Mouse (Mus musculus): ENCODE results near the gene Slc26a11.
"Not testable (repeated sequence)": the region's sequence is repeated elsewhere in the genome, so short reads cannot be mapped to it uniquely, and the experiment has no call there.

Slc26a11 gene

GRCm38 (mm10) chr11:119362769-119363533, 7.6 kb downstream of the Slc26a11 start:
- in situ Hi-C loops (cut with MboI, MseI) = no loop called here

GRCm38 (mm10) chr11:119363534-119364145, 8.3 kb downstream of the Slc26a11 start:
- in situ Hi-C loops (cut with MboI, MseI) = no loop called here

- in situ Hi-C loops (cut with MboI, MseI) = no loop called here
Measured at GRCm38 (mm10) chr11:119375425-119375824, 20.1 kb downstream of the Slc26a11 start.

- in situ Hi-C loops (cut with MboI, MseI) = no loop called here
Measured at GRCm38 (mm10) chr11:119377326-119377725, 22.0 kb downstream of the Slc26a11 start.

- in situ Hi-C loops (cut with MboI, MseI) = no loop called here
Measured at GRCm38 (mm10) chr11:119378551-119378950, 23.2 kb downstream of the Slc26a11 start.

GRCm38 (mm10) chr11:119381631-119382337, 26.4 kb downstream of the Slc26a11 start:
- in situ Hi-C loops (cut with MboI, MseI) = no loop called here

GRCm38 (mm10) chr11:119382338-119382850, 27.0 kb downstream of the Slc26a11 start:
- in situ Hi-C loops (cut with MboI, MseI) = no loop called here

GRCm38 (mm10) chr11:119384904-119385303, 29.5 kb downstream of the Slc26a11 start:
- in situ Hi-C loops (cut with MboI, MseI) = no loop called here

GRCm38 (mm10) chr11:119386306-119386705, 30.9 kb downstream of the Slc26a11 start:
- in situ Hi-C loops (cut with MboI, MseI) = no loop called here

GRCm38 (mm10) chr11:119387273-119387672, 31.9 kb downstream of the Slc26a11 start:
- in situ Hi-C loops (cut with MboI, MseI) = not testable (repeated sequence)

- in situ Hi-C loops (cut with MboI, MseI) = loop anchor here (5.0 kb wide), 1 partner anchor 33 kb away; the partner anchor contains the start of genes Sgsh and Slc26a11
Measured at GRCm38 (mm10) chr11:119389851-119390270, 34.5 kb downstream of the Slc26a11 start.

- in situ Hi-C loops (cut with MboI, MseI) = loop anchor here (5.0 kb wide), 1 partner anchor 33 kb away; the partner anchor contains the start of genes Sgsh and Slc26a11
Measured at GRCm38 (mm10) chr11:119390271-119391231, 35.2 kb downstream of the Slc26a11 start.

- in situ Hi-C loops (cut with MboI, MseI) = loop anchor here (5.0 kb wide), 1 partner anchor 34 kb away; the partner anchor contains the start of genes Sgsh and Slc26a11
Measured at GRCm38 (mm10) chr11:119391386-119392000, 36.1 kb downstream of the Slc26a11 start.

- in situ Hi-C loops (cut with MboI, MseI) = loop anchor here (5.0 kb wide), 1 partner anchor 35 kb away; the partner anchor contains the start of genes Sgsh and Slc26a11
Measured at GRCm38 (mm10) chr11:119392001-119392614, 36.8 kb downstream of the Slc26a11 start.

- in situ Hi-C loops (cut with MboI, MseI) = loop anchor here (5.0 kb wide), 1 partner anchor 36 kb away; the partner anchor contains the start of genes Sgsh and Slc26a11
Measured at GRCm38 (mm10) chr11:119392800-119393482, 37.6 kb downstream of the Slc26a11 start, which contains the start of gene Rnf213. TSS of gene Rnf213 (plus strand) at chr11:119393100.

GRCm38 (mm10) chr11:119393483-119393804, 38.1 kb downstream of the Slc26a11 start:
- in situ Hi-C loops (cut with MboI, MseI) = loop anchor here (5.0 kb wide), 1 partner anchor 36 kb away; the partner anchor contains the start of genes Sgsh and Slc26a11

GRCm38 (mm10) chr11:119394210-119394609, 38.9 kb downstream of the Slc26a11 start:
- in situ Hi-C loops (cut with MboI, MseI) = loop anchor here (5.0 kb wide), 1 partner anchor 37 kb away; the partner anchor contains the start of genes Sgsh and Slc26a11

- in situ Hi-C loops (cut with MboI, MseI) = no loop called here
Measured at GRCm38 (mm10) chr11:119395394-119395793, 40.0 kb downstream of the Slc26a11 start.

GRCm38 (mm10) chr11:119395931-119396330, 40.6 kb downstream of the Slc26a11 start:
- in situ Hi-C loops (cut with MboI, MseI) = no loop called here

All from T-helper 2 cell (primary cell).